Mouse (Mus musculus) bone marrow macrophage, adult 2 months (primary cell): ENCODE measurements around the gene Mymx.

ENCODE experiments used
- CTCF ChIP-seq: IDR thresholded peaks from 2 replicates; pipeline ENCODE4 v1.5.1; 2012; ENCODE audit warnings: low read depth, mild to moderate bottlenecking, low read length, moderate library complexity
- POLR2A ChIP-seq: IDR thresholded peaks from 2 replicates; pipeline ENCODE4 v1.6.1; 2012; ENCODE audit warnings: mild to moderate bottlenecking, low read depth, low read length, borderline replicate concordance

DNA sequence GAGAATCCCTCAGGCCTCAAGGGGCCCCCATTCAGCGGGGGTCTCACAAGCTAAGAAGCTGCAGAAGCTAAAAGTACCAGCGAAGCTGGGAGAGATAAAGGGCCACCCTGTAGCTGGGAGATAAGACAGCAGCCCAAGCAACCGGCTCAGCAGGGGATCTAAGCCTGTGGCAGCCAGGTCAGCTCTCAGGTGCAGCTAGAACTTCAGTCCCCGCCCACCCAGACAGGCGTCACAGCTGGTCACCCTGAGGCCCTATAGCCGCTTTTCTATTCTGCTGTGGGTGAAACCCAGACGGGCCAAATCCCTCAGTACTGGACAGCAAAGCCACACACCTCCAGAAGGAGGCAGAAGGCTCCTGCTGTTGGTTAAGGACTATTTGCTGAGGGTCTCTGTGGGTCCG lies 8.4 kb downstream of the Mymx start:
- TF ChIP-seq CTCF (no peak), POLR2A (no peak)
